Mouse (Mus musculus) regulatory T cell (primary cell): ENCODE measurements at regions not wholly inside any gene's neighbourhood (a gene's known extent, or its start where the extent isn't known, plus 50 kb on each side); places are given as distances from the start of the nearest gene placed in this dataset.

Source experiments
- in situ Hi-C: fragments of 300-600 bp; cut with MboI, MseI; formaldehyde crosslinking; loops from one replicate; pipeline ENCODE4 v1.15.1; 2025; ENCODE audit warnings: high pct_unique_total_duplicates

DNA sequence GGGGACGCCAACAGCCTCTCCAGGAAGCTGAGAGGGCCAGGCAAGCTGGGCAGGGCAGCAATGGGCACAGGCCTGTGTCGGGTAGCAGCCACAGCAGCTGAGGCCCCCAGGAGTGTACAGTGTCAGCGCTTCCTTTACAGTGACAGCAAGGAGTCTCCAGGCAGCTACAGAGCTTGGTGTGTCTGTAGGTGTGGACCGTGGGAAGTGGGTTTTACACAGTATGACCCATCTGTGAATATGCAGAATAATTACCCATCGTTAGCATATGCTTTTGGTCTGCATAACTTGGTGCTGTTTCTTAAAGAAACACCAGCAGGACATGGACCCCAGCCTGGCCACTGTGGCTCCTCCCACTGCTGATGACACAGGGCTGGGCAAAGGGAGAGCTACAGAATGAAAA, 422.6 kb downstream of the Ptpru start:
- in situ Hi-C loops, result no loop called here

DNA sequence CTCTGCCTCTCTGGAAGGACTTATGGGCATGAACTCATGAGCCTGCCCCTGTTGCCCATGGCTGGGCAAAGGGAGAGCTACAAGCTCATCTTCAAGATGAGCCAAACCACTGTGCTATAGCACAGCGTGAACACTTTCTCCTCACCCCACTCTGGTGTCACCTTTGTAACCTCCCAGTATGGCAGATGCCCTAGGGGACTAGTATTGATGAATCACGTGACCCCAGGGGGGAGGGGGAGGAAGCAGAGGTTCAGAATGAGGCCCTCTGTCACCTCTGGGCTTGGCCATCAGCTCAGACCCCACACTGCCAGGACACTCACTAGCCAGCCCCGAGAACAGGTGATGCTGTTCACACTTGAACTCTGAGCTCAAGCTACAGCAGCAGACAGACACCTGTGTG, 421.9 kb downstream of the Ptpru start:
- in situ Hi-C loops, result no loop called here

DNA sequence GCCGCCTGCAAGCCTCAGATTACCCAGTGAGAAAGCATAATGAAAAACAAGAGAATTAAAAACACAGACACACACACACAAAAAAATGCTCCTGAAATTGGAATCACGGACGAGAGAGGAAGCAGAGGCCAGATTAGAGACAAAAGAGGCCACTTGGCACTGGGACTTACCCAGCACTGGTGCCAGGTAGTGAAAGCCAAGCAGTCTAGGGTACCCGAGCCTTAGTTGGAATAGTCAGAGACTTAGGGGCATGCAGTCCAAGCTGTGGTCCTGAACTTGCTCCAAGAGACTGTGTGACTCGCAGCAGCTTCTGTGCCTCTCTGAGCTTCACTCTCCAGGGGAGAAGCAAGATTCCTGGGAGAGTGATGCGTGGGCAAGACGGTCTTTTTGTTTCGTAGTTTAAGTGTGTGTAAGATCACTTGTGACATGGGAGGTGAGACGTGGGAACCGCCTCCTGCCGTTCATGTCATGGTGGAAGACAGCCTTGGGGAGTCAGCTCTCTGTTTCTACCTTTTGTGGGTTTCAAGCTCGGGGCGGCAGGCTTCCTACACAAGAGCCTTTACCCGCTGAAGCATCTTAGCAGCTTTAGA, 420.8 kb downstream of the Ptpru start:
- in situ Hi-C loops, result no loop called here

DNA sequence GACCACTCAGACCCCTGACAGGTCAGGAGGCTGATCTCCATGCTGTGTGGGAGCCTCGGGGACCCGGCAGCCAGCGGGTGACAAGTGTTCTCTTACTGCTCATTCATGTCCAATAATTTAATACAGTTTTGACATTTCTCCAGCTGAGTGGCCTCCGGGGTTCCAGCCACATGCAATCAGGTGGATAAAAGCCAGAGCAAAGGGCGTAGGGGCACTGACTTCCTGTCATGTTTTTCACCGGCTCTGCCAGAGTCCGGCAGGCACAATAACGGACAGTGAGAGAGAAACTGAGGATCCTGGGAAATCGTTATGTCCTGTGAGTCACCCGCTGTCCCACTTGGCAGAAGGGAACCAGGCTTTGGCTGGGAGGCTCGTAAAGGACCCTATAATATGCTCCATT, 412.8 kb downstream of the Ptpru start:
- in situ Hi-C loops, result no loop called here

DNA sequence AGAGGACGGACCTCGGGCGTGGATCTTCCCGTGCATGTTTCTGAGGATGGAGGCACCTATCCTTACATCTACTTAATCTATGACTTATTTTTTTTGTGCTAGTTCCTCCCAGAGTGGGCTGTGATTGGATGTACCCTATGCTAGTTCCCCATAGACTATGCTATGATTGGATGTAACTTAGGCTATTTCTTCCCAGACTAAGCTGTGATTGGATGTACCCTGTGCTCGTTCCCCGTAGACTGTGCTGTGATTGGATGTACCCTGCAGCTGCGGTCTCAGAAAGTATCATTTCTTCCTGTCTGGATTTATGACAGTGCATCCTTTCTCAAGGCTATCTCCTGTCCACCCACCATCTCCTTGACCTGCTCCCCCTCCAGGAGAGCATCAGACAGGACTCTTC, 410.2 kb downstream of the Ptpru start:
- in situ Hi-C loops, result no loop called here

DNA sequence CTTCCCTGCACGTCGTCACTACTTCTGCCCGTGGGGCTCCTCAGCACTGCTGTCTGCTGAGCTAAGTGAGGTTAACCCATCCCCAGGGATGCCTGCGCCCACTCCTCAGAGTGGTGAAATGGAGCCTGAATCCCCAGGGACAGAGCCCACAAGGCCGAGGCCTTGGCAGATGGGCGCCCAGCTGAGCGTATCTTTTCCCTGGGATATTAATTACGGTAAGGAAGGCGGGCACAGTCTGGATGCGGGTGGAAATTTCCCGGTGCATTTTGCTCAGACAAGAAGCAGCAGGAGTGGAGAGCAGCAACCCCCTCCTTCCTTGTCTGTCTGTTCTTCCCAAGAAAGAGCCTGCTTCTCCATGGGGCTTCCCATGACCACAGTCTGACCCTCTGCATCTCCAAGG, 408.7 kb downstream of the Ptpru start:
- in situ Hi-C loops, result no loop called here

DNA sequence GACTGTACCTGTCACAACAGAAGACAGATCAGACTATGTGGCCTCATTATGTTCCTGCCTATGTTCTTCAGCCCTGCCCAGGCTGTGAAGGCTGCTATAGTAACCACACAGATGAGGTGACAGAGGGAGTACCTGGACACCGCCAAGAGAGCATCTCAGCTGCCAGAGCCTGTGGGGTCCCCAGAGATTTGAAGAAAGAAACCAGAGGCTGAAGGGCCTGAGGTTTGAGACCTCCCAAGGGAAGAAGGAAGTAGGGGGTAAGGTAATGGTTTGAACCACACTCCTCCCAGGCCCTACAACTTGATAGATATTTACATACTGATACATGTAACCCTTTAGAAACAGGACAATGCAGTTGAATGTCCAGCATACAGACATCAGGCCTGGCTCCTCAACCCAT, 407.7 kb downstream of the Ptpru start:
- in situ Hi-C loops, result no loop called here

DNA sequence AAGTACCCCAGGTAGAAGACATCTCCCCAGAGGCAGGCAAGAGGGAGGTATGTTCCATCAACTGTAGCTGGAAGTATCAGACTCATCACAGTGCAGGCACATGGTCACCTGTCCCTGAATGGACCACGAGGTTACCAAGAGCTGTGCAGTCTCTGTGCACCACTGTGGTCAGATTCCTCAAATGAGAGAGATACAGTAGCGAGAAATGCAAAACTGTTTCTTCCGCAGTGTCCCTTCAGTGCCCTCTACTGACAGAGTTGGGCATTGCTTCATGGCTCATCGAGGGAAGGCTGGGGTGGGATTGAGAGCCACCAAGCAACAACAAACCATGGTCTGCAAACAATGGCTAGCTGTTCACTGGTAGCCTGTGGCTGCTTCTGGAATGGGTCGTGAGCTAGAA, 406.9 kb downstream of the Ptpru start:
- in situ Hi-C loops, result no loop called here

DNA sequence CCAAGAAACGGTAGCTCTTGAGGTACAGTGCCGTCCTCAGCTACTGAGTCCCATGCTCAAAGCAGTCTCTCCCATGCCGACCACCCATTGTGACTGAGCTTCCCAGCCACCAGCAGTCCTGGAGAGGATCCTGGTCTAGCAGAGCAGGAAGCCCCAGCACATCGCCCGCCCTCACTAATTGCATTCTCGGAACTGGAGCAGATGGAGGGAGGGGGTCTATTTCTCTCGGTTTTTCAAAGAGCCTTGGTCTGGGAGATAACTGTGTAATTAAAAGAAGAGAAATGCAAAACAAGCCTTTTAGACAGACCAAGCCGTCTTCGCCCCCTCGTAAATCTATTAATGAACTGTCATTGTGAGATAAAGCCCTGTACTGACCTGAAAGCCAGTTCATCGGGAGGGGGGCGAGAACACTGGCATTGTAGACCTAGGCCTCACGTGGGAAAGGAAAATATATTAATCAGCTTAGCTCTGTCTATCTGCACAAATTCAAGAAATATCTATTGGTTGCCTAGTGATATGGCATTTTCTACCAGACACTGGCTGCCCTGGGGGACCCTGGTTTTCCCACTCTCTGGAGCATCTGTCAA, 405.4 kb downstream of the Ptpru start:
- in situ Hi-C loops, result no loop called here

DNA sequence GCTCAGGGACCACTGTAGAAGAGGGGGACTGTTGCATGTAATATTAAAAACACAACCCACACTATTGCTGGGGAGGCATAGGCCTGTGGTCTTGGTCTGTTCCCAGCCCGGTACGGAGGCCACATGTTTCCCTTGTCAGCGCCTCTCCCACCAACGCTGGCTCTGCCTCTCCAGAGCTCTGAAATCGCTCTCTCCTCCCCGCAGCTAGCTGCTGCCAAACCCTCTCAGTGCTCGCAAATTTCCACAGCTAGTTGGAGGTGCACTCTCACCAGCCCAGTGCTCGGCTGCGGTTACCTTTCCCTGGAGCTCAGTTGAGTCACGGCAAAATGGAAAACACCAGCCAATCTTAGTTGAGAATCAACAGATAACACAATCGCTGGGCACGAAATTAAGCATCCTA, 402.9 kb downstream of the Ptpru start:
- in situ Hi-C loops, result no loop called here

DNA sequence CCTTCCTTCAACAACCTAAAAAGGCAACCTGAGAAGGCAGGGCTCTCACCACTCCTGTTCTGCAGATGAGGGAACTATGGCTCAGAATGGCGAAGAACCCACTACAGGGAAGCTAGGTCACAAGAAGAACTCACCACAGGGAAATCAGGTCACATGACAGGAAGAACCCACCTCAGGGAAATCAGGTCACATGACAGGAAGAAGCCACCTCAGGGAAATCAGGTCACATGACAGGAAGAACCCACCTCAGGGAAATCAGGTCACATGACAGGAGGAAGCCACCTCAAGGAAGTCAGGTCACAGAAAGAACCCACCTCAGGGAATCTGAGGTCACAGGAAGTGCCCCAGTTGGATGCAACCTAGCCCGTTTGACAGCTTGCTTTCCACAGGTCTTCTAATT, 399.7 kb downstream of the Ptpru start:
- in situ Hi-C loops, result no loop called here

DNA sequence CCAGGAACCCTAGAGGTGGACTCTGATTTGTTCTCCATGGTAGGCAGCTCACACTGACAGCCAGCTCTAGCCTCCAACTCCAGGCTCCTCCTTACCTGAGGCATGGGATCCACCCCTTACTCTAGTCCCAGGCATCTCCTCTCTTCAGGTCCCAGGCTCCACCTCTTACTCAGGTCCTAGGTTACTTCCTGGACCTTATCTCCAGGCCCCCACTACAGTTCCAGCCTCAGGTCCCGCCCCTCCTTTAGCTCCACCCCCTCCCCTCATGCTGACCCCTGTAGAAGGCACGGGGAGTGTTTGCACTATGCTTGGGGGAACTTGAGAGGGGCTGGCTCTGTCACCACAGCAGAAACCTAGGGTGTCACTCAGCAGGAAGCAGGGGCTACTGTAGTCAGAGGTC, 399.2 kb downstream of the Ptpru start:
- in situ Hi-C loops, result no loop called here

DNA sequence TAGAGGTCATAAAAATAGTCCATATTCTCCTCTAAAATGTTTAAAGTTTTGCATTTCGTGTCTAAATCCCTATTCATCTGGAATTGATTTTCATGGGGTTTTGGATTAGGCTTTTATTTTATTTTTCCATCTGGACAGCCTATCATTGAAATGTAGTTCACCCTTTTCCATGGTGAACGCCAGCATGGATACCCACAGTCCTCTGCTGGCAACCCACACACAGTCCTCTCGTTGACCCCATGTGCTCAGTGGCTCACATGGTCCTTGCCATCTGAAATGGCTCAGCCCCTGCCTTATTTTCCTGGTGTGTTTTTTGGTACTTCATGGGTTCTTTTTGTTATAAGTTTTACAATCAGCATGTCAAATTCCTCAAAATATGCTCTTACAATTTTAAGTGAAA, 397.2 kb downstream of the Ptpru start:
- in situ Hi-C loops, result no loop called here

DNA sequence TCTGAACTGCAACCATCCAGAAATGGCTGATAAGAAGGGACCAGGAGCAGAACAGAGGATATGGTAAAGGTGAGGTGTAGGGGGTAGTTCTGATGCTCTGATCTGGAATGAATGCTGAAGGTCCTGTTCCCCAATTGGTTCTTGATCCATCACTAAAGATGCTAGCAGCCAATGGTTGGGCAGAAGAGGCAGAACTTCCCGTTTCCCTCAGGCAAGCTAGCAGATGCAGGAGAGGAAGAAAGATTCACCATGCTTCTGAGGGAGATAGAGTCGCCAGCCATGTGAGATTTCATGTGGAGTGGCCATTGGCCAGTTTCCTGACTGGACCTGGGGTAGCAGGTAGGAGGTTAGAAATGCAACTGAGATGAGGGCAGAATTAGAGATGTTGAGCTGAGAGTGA, 394.6 kb downstream of the Ptpru start:
- in situ Hi-C loops, result no loop called here

DNA sequence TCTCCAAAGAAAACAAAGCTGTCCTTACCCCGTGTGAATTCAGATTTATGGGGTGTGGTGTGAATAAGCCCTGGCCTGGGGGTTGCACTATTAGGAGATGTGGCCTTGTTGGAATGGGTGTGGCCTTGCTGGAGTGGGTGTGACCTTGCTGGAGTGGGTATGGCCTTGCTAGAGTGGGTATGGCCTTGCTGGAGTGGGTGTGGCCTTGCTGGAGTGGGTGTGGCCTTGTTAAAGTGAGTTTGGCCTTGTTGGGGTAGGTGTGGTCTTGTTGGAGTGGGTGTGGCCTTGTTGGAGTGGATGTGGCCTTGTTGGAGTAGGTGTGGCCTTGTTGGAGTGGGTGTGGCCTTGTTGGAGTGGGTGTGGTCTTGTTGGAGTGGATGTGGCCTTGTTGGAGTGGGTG, 387.8 kb downstream of the Ptpru start:
- in situ Hi-C loops, result loop anchor here (25.0 kb wide), 1 partner anchor 1063 kb away; no protein-coding TSS in a partner anchor

DNA sequence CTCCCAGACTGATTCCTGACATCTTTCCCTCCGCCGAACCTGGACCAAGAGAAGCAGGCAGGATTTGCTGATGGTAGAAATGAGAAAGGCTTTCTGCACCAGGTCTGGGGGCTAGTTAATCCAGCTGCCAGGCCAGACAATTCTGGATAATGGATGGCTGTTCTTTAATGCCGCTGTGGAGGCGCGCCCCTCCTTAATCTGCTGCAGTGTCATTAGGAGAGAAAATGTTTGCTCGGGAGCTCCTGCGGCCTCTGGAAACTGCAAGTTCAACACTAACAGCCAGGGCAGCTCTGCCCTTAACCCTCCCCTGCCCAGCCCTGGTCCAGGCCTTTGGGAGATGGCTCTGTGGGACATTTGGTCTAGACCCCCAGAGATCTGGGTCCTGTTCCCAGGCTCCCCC, 380.5 kb downstream of the Ptpru start:
- in situ Hi-C loops, result loop anchor here (25.0 kb wide), 1 partner anchor 1070 kb away; no protein-coding TSS in a partner anchor

DNA sequence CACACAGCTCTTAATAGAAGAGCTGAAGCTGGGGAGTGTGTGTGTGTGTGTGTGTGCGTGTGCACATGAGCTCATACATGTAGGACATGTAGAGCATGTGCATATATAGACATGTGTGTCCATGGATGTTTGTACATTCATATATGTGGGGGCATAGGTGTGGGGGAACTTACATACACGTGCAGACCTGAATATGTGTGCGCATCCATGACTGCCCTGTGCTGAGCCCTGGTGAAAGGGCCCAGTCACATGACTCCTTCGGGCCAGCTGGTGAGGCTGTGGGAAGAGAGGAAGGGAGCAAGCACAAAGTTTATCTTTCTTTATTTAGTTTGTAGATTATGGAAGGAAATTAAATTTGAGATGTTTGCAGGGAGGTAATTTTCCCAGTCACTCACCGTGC, 378.3 kb downstream of the Ptpru start:
- in situ Hi-C loops, result loop anchor here (25.0 kb wide), 1 partner anchor 1072 kb away; no protein-coding TSS in a partner anchor

DNA sequence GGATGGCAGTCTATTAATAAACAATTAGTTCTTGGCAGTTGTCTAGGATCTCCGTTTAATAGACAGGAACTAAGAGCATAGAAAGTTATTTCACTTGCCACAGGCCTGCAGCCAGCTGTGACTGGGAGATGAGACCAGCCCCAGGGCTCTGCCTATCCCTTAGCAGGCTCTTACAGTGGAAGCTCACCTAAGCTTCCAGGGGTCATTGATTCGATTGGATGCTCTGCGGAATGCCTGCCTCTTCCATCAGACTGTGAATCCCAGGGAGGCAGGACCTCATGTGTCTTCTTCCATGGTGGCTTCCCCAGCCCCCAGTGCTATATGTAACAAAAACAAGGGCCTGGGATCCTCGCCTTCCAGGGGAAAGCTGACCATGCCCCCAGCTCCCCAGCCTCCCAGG, 376.8 kb downstream of the Ptpru start:
- in situ Hi-C loops, result loop anchor here (25.0 kb wide), 1 partner anchor 1074 kb away; no protein-coding TSS in a partner anchor

DNA sequence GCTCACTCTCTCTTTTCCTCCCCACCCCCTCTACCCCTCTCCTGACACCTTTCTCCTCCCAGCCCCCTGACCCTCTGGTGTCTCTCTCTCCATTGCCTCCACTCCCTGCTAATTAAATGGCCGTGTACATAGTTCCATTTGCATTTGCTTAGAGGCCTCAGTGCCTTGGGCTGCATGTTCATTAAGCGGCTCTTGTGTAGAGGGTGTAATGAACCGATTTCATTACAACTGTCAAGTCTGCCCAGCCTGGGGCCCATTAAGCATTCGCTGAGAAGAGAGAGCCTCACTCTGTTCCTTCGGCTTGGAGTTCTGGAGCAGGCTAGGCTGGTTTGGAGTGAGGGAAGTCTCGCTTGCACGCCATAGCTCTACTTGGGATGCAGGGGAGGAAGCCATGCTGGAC, 376.4 kb downstream of the Ptpru start:
- in situ Hi-C loops, result loop anchor here (25.0 kb wide), 1 partner anchor 1074 kb away; no protein-coding TSS in a partner anchor

DNA sequence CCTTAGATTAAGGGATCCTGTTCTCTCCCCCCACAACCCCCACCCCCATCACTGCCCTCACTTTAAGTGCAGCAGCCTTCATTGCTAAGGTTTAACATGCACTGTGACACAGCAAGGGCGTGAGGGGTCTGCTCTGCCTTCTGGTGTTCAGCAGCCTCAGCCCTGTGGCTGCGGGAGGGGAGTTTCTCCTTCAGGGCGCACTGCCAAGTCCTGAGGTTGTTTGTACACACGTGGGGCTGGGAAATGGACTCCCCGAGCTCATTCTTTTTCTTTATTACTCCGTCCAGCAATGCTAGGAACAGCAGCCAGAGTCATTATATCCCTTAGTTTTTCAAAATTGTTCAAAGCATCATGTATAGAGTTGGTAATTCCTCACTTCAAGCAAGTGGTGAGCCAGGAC, 363.1 kb downstream of the Ptpru start:
- in situ Hi-C loops, result no loop called here

DNA sequence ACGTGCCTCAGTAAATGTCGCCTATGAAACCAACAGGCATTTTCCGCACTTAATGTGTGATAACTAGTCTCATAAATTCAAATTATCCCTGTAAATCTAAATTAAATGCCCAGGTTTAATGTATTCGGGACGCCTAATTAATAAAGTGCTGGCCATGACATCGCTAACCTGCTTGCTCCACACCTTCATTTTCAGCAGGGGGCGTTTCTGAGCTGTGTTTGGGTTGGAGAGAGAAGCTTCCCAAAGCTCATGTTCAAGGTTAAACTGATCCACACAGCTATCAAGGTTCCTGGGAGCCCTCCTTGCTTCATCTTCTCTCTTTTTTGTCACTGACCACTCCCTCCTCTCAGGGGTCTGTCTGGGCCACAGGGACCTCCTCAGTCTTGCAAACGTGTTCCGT, 359.2 kb downstream of the Ptpru start:
- in situ Hi-C loops, result no loop called here

DNA sequence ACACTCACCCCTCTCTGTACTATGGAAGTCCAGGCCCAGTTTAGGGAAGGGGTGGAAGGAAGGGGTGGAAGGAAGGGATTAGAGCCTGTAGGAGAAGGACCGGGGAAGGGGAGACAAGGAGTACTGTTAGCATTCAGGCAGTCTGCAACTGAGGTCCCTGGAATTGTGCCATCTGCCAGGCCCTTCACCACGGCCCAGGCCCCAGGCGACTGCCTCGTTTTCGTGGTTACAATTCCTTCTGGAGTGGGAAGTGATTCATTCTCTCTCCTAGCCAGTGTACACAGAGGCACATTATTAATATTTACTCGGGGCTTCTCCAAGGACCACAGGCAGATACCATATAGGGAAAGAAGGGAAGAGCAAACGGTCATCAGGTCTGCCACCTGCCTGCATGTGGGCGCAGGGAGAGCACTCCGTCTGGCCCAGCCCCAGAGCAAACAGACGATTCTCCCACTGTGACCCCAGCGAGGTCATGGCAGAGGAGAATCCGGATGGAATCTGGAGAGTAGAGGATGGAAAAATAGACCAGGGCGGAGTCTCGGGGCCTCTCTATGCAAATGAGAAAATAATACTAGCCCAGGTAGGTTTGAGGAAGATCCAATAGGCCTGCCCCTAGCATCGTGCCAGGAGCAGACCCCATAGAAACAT, 354.0 kb downstream of the Ptpru start:
- in situ Hi-C loops, result no loop called here

DNA sequence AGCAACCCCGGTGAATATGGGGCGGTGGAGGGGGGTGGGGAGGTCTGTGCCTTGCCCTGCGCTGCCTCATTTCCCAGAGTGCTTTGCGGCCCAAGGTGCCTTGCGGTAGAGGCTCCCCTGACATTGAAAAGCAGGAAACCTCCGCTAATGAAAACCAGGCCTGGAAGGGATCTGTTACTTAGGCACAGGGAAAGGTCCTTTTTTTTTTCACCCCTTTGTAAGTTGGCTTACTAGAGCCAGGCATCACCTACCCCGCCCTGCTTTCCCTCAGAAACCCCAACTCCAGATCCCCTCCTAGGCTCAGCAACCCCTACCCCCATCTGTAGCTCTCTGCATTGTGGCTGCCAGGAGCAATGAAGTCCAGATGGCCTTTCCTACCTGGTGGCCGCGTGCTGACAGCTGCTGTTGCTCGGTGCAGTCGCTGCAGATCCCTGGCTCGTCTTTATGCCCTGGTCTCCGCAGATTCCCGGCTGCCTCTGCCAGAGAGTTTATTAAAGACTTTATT, 353.4 kb downstream of the Ptpru start:
- in situ Hi-C loops, result no loop called here
